ENCODE assay signal across 17 mouse cellular contexts in the genomic region with DNA sequence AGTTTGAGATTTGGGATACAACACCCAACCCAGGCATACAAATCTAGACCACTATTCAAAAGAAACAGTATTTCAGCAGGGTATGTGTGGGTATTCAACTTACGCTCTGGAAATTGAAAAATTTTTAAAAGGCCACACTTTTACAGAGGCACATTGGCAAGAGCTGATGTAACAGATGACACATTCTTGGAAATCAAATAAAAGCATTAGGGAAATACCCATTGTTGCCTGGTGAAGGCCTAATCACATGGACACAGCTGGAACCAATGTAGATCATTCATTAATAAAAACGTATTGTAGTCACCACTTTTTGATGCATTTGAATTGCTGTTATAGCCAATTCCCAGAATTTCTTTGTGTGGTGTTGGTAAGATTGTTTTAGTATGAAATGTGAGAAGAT.
DNase-seq lines count a peak whose midpoint lies in the region; ATAC-seq and TF ChIP-seq lines count a peak whose summit lies in the region.
"Had no signal": no experiment of that assay in that cellular context is flagged by ENCODE, and none has a peak within 500 bp of the region (broad histone marks: within the 10 kb centered on the region; RNA-seq: fewer than 3 reads in every experiment).

No protein-coding gene starts in this region.

- no peaks in the 10 kb centered on the region for H3K36me3 ChIP-seq in myocyte (ENCODE audit: control insufficient read depth, insufficient read depth)
- H3K36me3 ChIP-seq in forebrain, embryonic 16.5 days (ENCODE audit: control insufficient read depth, insufficient read depth), result peaks cover 4% of the 10 kb centered on the region

- no peaks in the 10 kb centered on the region; the same call in 1 of the 2 replicates for H3K4me1 ChIP-seq in forebrain, embryonic 16.5 days (replicated peaks; ENCODE audit: control insufficient read depth, insufficient read depth, low read length)
- H3K4me1 ChIP-seq: embryonic facial prominence, embryonic 10.5 days; embryonic facial prominence, embryonic 12.5 days; forebrain, embryonic 13.5 days; forebrain, embryonic 15.5 days had no signal

- H3K27ac ChIP-seq in forebrain, embryonic 16.5 days (ENCODE audit: low read length), result no peak overlapping the region
- H3K27ac ChIP-seq: embryonic facial prominence, embryonic 10.5 days; embryonic facial prominence, embryonic 12.5 days; forebrain, embryonic 13.5 days; forebrain, embryonic 15.5 days had no signal

- no peak overlapping the region for H3K9ac ChIP-seq in forebrain, embryonic 16.5 days (replicated peaks; ENCODE audit: low read depth, low read length)
- H3K9ac ChIP-seq: embryonic facial prominence, embryonic 12.5 days; forebrain, embryonic 13.5 days; forebrain, embryonic 15.5 days had no signal

- peaks cover 6% of the 10 kb centered on the region for H3K9me3 ChIP-seq in forebrain, embryonic 16.5 days (ENCODE audit: control insufficient read depth, low read length)
- H3K9me3 ChIP-seq: forebrain, embryonic 15.5 days had no signal

- no peak overlapping the region for H3K4me2 ChIP-seq in myocyte (ENCODE audit: low read depth)
- no peak overlapping the region for H3K4me2 ChIP-seq in forebrain, embryonic 16.5 days (ENCODE audit: low read length)
- H3K4me2 ChIP-seq: embryonic facial prominence, embryonic 12.5 days; forebrain, embryonic 13.5 days; forebrain, embryonic 15.5 days had no signal

- WGBS in forebrain, embryonic 16.5 days, result 33% methylated on average over 2 of the region's 2 CpGs

- no peak overlapping the region for H3K4me3 ChIP-seq in myocyte
- H3K4me3 ChIP-seq in forebrain, embryonic 16.5 days (replicated peaks; ENCODE audit: low read length), result no peak overlapping the region
- H3K4me3 ChIP-seq: embryonic facial prominence, embryonic 10.5 days; embryonic facial prominence, embryonic 12.5 days; forebrain, embryonic 13.5 days; forebrain, embryonic 15.5 days had no signal

- ATAC-seq in forebrain, embryonic 16.5 days, result no peak
- ATAC-seq: forebrain, embryonic 13.5 days; forebrain, embryonic 15.5 days had no signal

- no peak for TF ChIP-seq POLR2A in myocyte (IDR thresholded peaks at IDR 0.05; ENCODE audit: insufficient read length, low read depth)

- H3K79me2 ChIP-seq in myocyte (ENCODE audit: control insufficient read depth, insufficient read depth), result no peaks in the 10 kb centered on the region

- H3ac ChIP-seq in myocyte (ENCODE audit: control insufficient read depth, insufficient read length), result no peak overlapping the region

- DNase-seq in 3T3-L1 (ENCODE audit: low read depth, low spot score), result peak; percentile 69
- peak; percentile 8 for DNase-seq in Muller cell, postnatal 12 days (ENCODE audit: inconsistent ontology term)
- DNase-seq in kidney, adult 8-10 months, result no peak
- DNase-seq: adrenal gland, adult 8-10 months; adrenal gland, postnatal 14 days; adrenal gland, postnatal 36 days; cerebellum, adult 11-12 months; cerebellum, adult 2 months; cerebellum, adult 9-10 months; cerebellum, postnatal 10 days; cerebellum, postnatal 25 days had no signal

- H3K27me3 ChIP-seq in myocyte (ENCODE audit: control insufficient read depth, insufficient read depth, insufficient read length), result no peaks in the 10 kb centered on the region
- no peaks in the 10 kb centered on the region for H3K27me3 ChIP-seq in forebrain, embryonic 16.5 days (replicated peaks; ENCODE audit: control insufficient read depth, insufficient read depth, low read length)
- H3K27me3 ChIP-seq: embryonic facial prominence, embryonic 12.5 days; forebrain, embryonic 13.5 days; forebrain, embryonic 15.5 days had no signal

TF ChIP-seq in myocyte, 11 proteins besides CTCF, POLR2A, EP300 and RAD21:
- TF ChIP-seq REST (IDR thresholded peaks at IDR 0.05; ENCODE audit: insufficient read depth, insufficient read length) (no peak), MYOG (IDR thresholded peaks at IDR 0.05; ENCODE audit: control insufficient read depth in 1 of 3, insufficient read depth in 1 of 3, insufficient read length in 2 of 3, low read depth in 2 of 3) (no peak), MAX (IDR thresholded peaks at IDR 0.05; ENCODE audit: low read depth) (peak; percentile 57), SRF (IDR thresholded peaks at IDR 0.05; ENCODE audit: control insufficient read depth, insufficient read length, low read depth) (no peak), MYOD1 (IDR thresholded peaks at IDR 0.05; ENCODE audit: control insufficient read depth in 1 of 3, insufficient read length in 2 of 3, low read depth in 2 of 3) (no peak), TCF3 (IDR thresholded peaks at IDR 0.05; ENCODE audit: insufficient read length, low read depth) (no peak), E2F4 (IDR thresholded peaks at IDR 0.05; ENCODE audit: insufficient read depth) (no peak), CEBPB (IDR thresholded peaks at IDR 0.05; ENCODE audit: insufficient read depth, poor library complexity, severe bottlenecking) (peak; percentile 89), POLR2AphosphoS2 (IDR thresholded peaks at IDR 0.05; ENCODE audit: insufficient read length, low read depth) (no peak), USF1 (IDR thresholded peaks at IDR 0.05; ENCODE audit: low read depth) (peak; percentile 26)

Comparison
In these comparisons a context has a peak if more than half of its experiments do, and no peak if none do; other contexts are left out.
1. DNase-seq: peak in 3T3-L1 (single experiment) and Muller cell, postnatal 12 days (single experiment); none in kidney, adult 8-10 months (0 of 2).